Mouse (Mus musculus): ENCODE results near the gene Jak1. TPM values are rescaled to one million over a fixed set of nuclear protein-coding genes. Genes with fewer than 3 reads are reported as not detected.
A peak's percentile ranks its signal among the peaks of the same experiment; 100 is the strongest.

Gene Jak1
- polyA plus RNA-seq, 1 experiment from 2014 or later = 68.0 TPM

- no peaks in the 10 kb centered on the region for H3K4me1 ChIP-seq (replicated peaks; ENCODE audit: control insufficient read depth, insufficient read depth, low read length)
- H3K36me3 ChIP-seq (ENCODE audit: control insufficient read depth, insufficient read depth, low read length) = no peaks in the 10 kb centered on the region
- no peaks in the 10 kb centered on the region for H3K27me3 ChIP-seq (ENCODE audit: control insufficient read depth, insufficient read depth, low read length)
- no peak overlapping the region for H3K4me2 ChIP-seq (replicated peaks; ENCODE audit: low read depth, low read length)
- 64% methylated on average over 7 of the region's 7 CpGs for WGBS
- ATAC-seq (ENCODE audit: low FRiP score) (no peak), DNase-seq (ENCODE audit: low spot score) (peak; percentile 7)
- no peaks in the 10 kb centered on the region for H3K9me3 ChIP-seq (ENCODE audit: control insufficient read depth, low read length)
- no peak overlapping the region for H3K9ac ChIP-seq (ENCODE audit: low read depth, low read length)
- no peak overlapping the region for H3K4me3 ChIP-seq (ENCODE audit: low read depth, low read length)
- H3K27ac ChIP-seq (ENCODE audit: low read depth, low read length) = no peak overlapping the region
Observed at GRCm38 (mm10) chr4:101144790-101145189, 120.3 kb downstream of the Jak1 start.

DNA sequence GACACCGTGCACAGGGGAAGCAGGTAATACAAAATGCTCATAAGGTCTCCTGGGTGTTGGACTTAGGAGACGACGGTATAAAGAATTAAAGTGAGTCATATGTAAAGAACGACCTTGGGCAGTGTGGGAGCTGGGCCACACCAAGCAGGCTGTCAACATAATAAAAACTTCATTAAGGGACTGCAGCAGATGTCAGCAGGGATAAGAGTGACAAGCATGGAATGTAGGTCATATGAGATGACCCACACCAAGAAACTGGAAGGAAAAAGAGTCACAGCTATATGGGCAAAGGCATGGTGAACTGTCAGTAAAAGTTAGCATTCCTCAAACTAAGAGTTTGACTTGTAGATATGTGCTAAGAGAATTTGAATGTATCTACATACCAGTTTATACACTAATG, 120.7 kb downstream of the Jak1 start:
- DNase-seq (ENCODE audit: low spot score) (no peak), ATAC-seq (ENCODE audit: low FRiP score) (no peak)
- WGBS = 60% methylated on average over 4 of the region's 4 CpGs
- no peak overlapping the region for H3K9ac ChIP-seq (ENCODE audit: low read depth, low read length)
- H3K4me2 ChIP-seq (replicated peaks; ENCODE audit: low read depth, low read length) = no peak overlapping the region
- H3K4me3 ChIP-seq (ENCODE audit: low read depth, low read length) = no peak overlapping the region
- no peak overlapping the region for H3K27ac ChIP-seq (ENCODE audit: low read depth, low read length)
- H3K9me3 ChIP-seq (ENCODE audit: control insufficient read depth, low read length) = no peaks in the 10 kb centered on the region
- H3K27me3 ChIP-seq (ENCODE audit: control insufficient read depth, insufficient read depth, low read length) = no peaks in the 10 kb centered on the region
- no peaks in the 10 kb centered on the region for H3K36me3 ChIP-seq (ENCODE audit: control insufficient read depth, insufficient read depth, low read length)
- H3K4me1 ChIP-seq (replicated peaks; ENCODE audit: control insufficient read depth, insufficient read depth, low read length) = no peaks in the 10 kb centered on the region

DNA sequence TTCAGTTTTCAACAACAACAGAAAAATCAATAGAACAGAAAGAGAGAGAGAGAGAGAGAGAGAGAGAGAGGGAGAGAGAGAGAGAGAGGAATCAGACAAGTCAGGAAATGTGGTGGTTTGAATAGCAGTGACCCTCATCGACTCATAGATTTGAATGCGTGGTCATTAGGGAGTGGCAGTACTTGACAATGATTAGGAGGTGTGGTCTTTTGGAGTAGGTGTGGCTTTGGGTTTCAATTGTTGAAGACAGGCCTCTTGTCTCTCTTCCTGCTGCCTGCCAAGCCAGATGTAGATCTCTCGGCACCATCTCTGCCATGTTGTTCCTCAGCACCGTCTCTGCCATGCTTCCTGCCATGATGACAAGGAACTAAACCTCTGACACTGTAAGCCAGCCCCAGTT, 121.2 kb downstream of the Jak1 start:
- no peaks in the 10 kb centered on the region for H3K36me3 ChIP-seq (ENCODE audit: control insufficient read depth, insufficient read depth, low read length)
- 67% methylated on average over 4 of the region's 4 CpGs for WGBS
- no peak overlapping the region for H3K4me2 ChIP-seq (replicated peaks; ENCODE audit: low read depth, low read length)
- H3K27ac ChIP-seq (ENCODE audit: low read depth, low read length) = no peak overlapping the region
- ATAC-seq (ENCODE audit: low FRiP score) (no peak), DNase-seq (ENCODE audit: low spot score) (no peak)
- no peaks in the 10 kb centered on the region for H3K27me3 ChIP-seq (ENCODE audit: control insufficient read depth, insufficient read depth, low read length)
- H3K9ac ChIP-seq (ENCODE audit: low read depth, low read length) = no peak overlapping the region
- no peaks in the 10 kb centered on the region for H3K9me3 ChIP-seq (ENCODE audit: control insufficient read depth, low read length)
- no peak overlapping the region for H3K4me3 ChIP-seq (ENCODE audit: low read depth, low read length)
- no peaks in the 10 kb centered on the region for H3K4me1 ChIP-seq (replicated peaks; ENCODE audit: control insufficient read depth, insufficient read depth, low read length)

GRCm38 (mm10) chr4:101141768-101142167, 123.3 kb downstream of the Jak1 start:
- no peaks in the 10 kb centered on the region for H3K9me3 ChIP-seq (ENCODE audit: control insufficient read depth, low read length)
- ATAC-seq (ENCODE audit: low FRiP score) = no peak
- 85% methylated on average over 5 of the region's 5 CpGs for WGBS

DNA sequence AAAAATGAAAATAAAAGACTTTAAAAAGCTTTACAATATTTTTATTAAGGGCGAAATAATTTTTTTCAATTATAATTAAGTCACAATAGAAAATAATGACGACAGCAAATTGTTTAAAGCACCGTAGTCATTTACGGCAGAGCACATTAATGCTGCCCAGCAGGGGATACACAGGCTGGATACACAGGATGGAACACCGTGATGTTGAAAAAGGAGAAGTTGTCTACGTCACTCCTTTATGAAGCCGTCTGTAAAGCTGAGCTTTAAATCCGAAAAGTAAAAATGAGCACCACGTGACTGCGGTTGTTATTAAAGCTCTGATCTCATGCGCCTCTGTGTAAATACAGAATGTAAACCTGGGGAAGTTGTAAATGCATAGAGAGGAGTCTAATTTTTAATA, 127.1 kb downstream of the Jak1 start:
- Histone ChIP-seq H3K9me3 (ENCODE audit: control insufficient read depth, low read length) (no peaks in the 10 kb centered on the region), H3K9ac (ENCODE audit: low read depth, low read length) (no peak overlapping the region), H3K4me3 (ENCODE audit: low read depth, low read length) (no peak overlapping the region), H3K4me2 (replicated peaks; ENCODE audit: low read depth, low read length) (no peak overlapping the region), H3K27me3 (ENCODE audit: control insufficient read depth, insufficient read depth, low read length) (no peaks in the 10 kb centered on the region), H3K36me3 (ENCODE audit: control insufficient read depth, insufficient read depth, low read length) (no peaks in the 10 kb centered on the region), H3K27ac (ENCODE audit: low read depth, low read length) (no peak overlapping the region), H3K4me1 (replicated peaks; ENCODE audit: control insufficient read depth, insufficient read depth, low read length) (no peaks in the 10 kb centered on the region)
- no peak for ATAC-seq (ENCODE audit: low FRiP score)
- WGBS = 89% methylated on average over 11 of the region's 11 CpGs
- no peak for DNase-seq (ENCODE audit: low spot score)

More at GRCm38 (mm10) chr4:101141768-101142167, 123.3 kb downstream of the Jak1 start:
- H3K9ac ChIP-seq (ENCODE audit: low read depth, low read length) = no peak overlapping the region
- no peak overlapping the region for H3K4me3 ChIP-seq (ENCODE audit: low read depth, low read length)
- H3K36me3 ChIP-seq (ENCODE audit: control insufficient read depth, insufficient read depth, low read length) = no peaks in the 10 kb centered on the region
- H3K27ac ChIP-seq (ENCODE audit: low read depth, low read length) = no peak overlapping the region
- no peak for DNase-seq (ENCODE audit: low spot score)
- H3K4me2 ChIP-seq (replicated peaks; ENCODE audit: low read depth, low read length) = no peak overlapping the region
- no peaks in the 10 kb centered on the region for H3K4me1 ChIP-seq (replicated peaks; ENCODE audit: control insufficient read depth, insufficient read depth, low read length)
- no peaks in the 10 kb centered on the region for H3K27me3 ChIP-seq (ENCODE audit: control insufficient read depth, insufficient read depth, low read length)

GRCm38 (mm10) chr4:101135909-101136308, 129.2 kb downstream of the Jak1 start:
- Histone ChIP-seq H3K36me3 (ENCODE audit: control insufficient read depth, insufficient read depth, low read length) (no peaks in the 10 kb centered on the region), H3K4me2 (replicated peaks; ENCODE audit: low read depth, low read length) (no peak overlapping the region), H3K4me3 (ENCODE audit: low read depth, low read length) (no peak overlapping the region), H3K27ac (ENCODE audit: low read depth, low read length) (no peak overlapping the region), H3K4me1 (replicated peaks; ENCODE audit: control insufficient read depth, insufficient read depth, low read length) (no peaks in the 10 kb centered on the region), H3K9me3 (ENCODE audit: control insufficient read depth, low read length) (no peaks in the 10 kb centered on the region), H3K9ac (ENCODE audit: low read depth, low read length) (no peak overlapping the region), H3K27me3 (ENCODE audit: control insufficient read depth, insufficient read depth, low read length) (no peaks in the 10 kb centered on the region)
- 91% methylated on average over 14 of the region's 14 CpGs for WGBS
- DNase-seq (ENCODE audit: low spot score) (no peak), ATAC-seq (ENCODE audit: low FRiP score) (no peak)

DNA sequence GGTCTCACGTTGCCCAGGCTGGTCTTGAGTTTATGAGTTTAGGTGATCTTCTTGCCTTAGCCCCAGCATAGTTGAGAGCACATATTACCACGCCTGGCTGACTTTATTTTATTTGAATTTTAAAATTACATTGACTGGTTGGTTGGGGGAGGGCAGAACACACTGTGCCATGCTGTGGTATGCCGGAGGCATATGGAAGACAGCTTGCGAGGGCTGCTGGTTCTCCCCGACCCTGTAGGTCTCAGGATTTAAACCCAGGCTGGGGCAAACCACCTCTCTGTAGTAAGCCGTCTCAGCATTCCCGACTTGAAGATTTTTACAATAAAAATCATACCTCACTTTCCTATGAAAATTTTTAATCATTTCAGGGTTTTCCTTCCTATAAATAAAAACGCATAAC, 130.1 kb downstream of the Jak1 start:
- Histone ChIP-seq H3K4me1 (replicated peaks; ENCODE audit: control insufficient read depth, insufficient read depth, low read length) (no peaks in the 10 kb centered on the region), H3K4me3 (ENCODE audit: low read depth, low read length) (no peak overlapping the region), H3K9ac (ENCODE audit: low read depth, low read length) (no peak overlapping the region), H3K9me3 (ENCODE audit: control insufficient read depth, low read length) (no peaks in the 10 kb centered on the region), H3K4me2 (replicated peaks; ENCODE audit: low read depth, low read length) (no peak overlapping the region), H3K36me3 (ENCODE audit: control insufficient read depth, insufficient read depth, low read length) (no peaks in the 10 kb centered on the region), H3K27me3 (ENCODE audit: control insufficient read depth, insufficient read depth, low read length) (no peaks in the 10 kb centered on the region), H3K27ac (ENCODE audit: low read depth, low read length) (no peak overlapping the region)
- DNase-seq (ENCODE audit: low spot score) = no peak
- no peak for ATAC-seq (ENCODE audit: low FRiP score)
- WGBS = 90% methylated on average over 8 of the region's 8 CpGs

DNA sequence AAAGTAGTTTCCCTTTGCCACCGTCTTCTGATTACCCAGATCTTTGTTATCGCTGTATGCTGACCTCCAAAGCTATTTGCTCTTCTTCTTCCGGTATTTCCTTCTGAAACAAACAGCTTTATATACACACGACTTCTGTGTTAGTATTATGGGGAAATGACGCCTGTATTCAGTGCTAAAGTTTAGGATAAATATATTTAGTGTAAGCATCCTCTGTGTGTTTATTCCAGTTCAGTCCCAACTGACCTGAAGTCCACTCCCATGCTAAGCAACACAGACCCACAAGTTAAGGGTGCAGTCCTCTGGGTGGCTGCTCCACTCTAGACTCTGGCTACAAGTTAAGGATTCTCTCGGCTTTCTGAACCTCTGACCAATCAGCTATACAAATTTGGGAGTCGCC, 144.1 kb downstream of the Jak1 start:
- Histone ChIP-seq H3K27me3 (ENCODE audit: control insufficient read depth, insufficient read depth, low read length) (no peaks in the 10 kb centered on the region), H3K4me1 (replicated peaks; ENCODE audit: control insufficient read depth, insufficient read depth, low read length) (no peaks in the 10 kb centered on the region), H3K36me3 (ENCODE audit: control insufficient read depth, insufficient read depth, low read length) (no peaks in the 10 kb centered on the region; the same call in 1 of the 2 replicates), H3K27ac (ENCODE audit: low read depth, low read length) (no peak overlapping the region), H3K4me3 (ENCODE audit: low read depth, low read length) (no peak overlapping the region), H3K4me2 (replicated peaks; ENCODE audit: low read depth, low read length) (no peak overlapping the region), H3K9ac (ENCODE audit: low read depth, low read length) (no peak overlapping the region), H3K9me3 (ENCODE audit: control insufficient read depth, low read length) (no peaks in the 10 kb centered on the region)
- ATAC-seq (ENCODE audit: low FRiP score) = no peak
- 94% methylated on average over 7 of the region's 7 CpGs for WGBS
- no peak for DNase-seq (ENCODE audit: low spot score)

- H3K27ac ChIP-seq (ENCODE audit: low read depth, low read length) = no peak overlapping the region
- WGBS = 91% methylated on average over 12 of the region's 12 CpGs
- no peak overlapping the region for H3K9ac ChIP-seq (ENCODE audit: low read depth, low read length)
- ATAC-seq (ENCODE audit: low FRiP score) (no peak), DNase-seq (ENCODE audit: low spot score) (no peak)
- H3K9me3 ChIP-seq (ENCODE audit: control insufficient read depth, low read length) = no peaks in the 10 kb centered on the region
- no peaks in the 10 kb centered on the region for H3K36me3 ChIP-seq (ENCODE audit: control insufficient read depth, insufficient read depth, low read length)
- H3K27me3 ChIP-seq (ENCODE audit: control insufficient read depth, insufficient read depth, low read length) = no peaks in the 10 kb centered on the region
- H3K4me2 ChIP-seq (replicated peaks; ENCODE audit: low read depth, low read length) = no peak overlapping the region
- no peak overlapping the region for H3K4me3 ChIP-seq (ENCODE audit: low read depth, low read length)
- H3K4me1 ChIP-seq (replicated peaks; ENCODE audit: control insufficient read depth, insufficient read depth, low read length) = no peaks in the 10 kb centered on the region
Observed at GRCm38 (mm10) chr4:101107122-101107521, 158.0 kb downstream of the Jak1 start.

Data from hindbrain, embryonic 11.5 days (tissue).